Mouse (Mus musculus) C2C12 (cell line): ENCODE measurements around the gene Lrrc75b.

Experiments used
- CEBPB ChIP-seq: IDR thresholded peaks from one replicate; pipeline ENCODE4 v1.6.1; 2011; ENCODE audit warnings: low read depth, mild to moderate bottlenecking, control low read depth, moderate library complexity
- CTCF ChIP-seq: IDR thresholded peaks from one replicate; pipeline ENCODE4 v1.5.1; 2011; ENCODE audit not compliant: control insufficient read depth, insufficient read depth, insufficient read length
- FOSL1 ChIP-seq: IDR thresholded peaks from one replicate; pipeline ENCODE4 v1.8.0; 2011; ENCODE audit warnings: mild to moderate bottlenecking, low read length; ENCODE audit not compliant: poor library complexity, insufficient read depth, severe bottlenecking
- MAX ChIP-seq: IDR thresholded peaks from one replicate; pipeline ENCODE4 v1.6.1; 2011; ENCODE audit warnings: mild to moderate bottlenecking, control low read depth
- MYOD1 ChIP-seq: IDR thresholded peaks from one replicate; pipeline ENCODE4 v1.6.1; 2011; ENCODE audit warnings: low read depth; ENCODE audit not compliant: control insufficient read depth, insufficient read length
- MYOG ChIP-seq: IDR thresholded peaks from one replicate; pipeline ENCODE4 v1.6.1; 2011; ENCODE audit not compliant: control insufficient read depth, insufficient read length; ENCODE audit errors: extremely low read depth
- USF1 ChIP-seq: IDR thresholded peaks from one replicate; pipeline ENCODE4 v1.6.1; 2011; ENCODE audit warnings: low read depth, mild to moderate bottlenecking, control low read depth, moderate library complexity

- TF ChIP-seq CTCF, result no peak
- TF ChIP-seq CEBPB, result no peak
- TF ChIP-seq MAX, result no peak
- TF ChIP-seq USF1, result no peak
- no peak for TF ChIP-seq MYOG
- TF ChIP-seq FOSL1, result no peak
- no peak for TF ChIP-seq MYOD1
Measured at GRCm38 (mm10) chr10:75552701-75553450, 7.3 kb downstream of the Lrrc75b start.
